In genomic region chr6:39304371-39304874, GRCm38 (mm10) we compare ENCODE assay signal across 10 mouse cellular contexts.
DNase-seq lines count a peak whose midpoint lies in the region; ATAC-seq lines count a peak whose summit lies in the region.
"Had no signal": no experiment of that assay in that cellular context is flagged by ENCODE, and none has a peak within 500 bp of the region (broad histone marks: within the 10 kb centered on the region; RNA-seq: fewer than 3 reads in every experiment).

No protein-coding gene starts in this region.

- H3K27me3 ChIP-seq in limb, embryonic 13.5 days = no peaks in the 10 kb centered on the region

- WGBS in limb, embryonic 13.5 days = 30% methylated on average over 6 of the region's 6 CpGs

- DNase-seq in kidney, adult 9 months = peak; percentile 32
- DNase-seq in kidney, postnatal 14 days = no peak
- peak; percentile 55 for DNase-seq in forelimb bud, embryonic 11.5 days (ENCODE audit: low read depth, low spot score)
- peak; percentile 29 for DNase-seq in retina, embryonic 14.5 days (ENCODE audit: low spot score)
- no peak for DNase-seq in adrenal gland, adult (ENCODE audit: inconsistent age in 2 of 2, low spot score in 1 of 2)
- no peak for DNase-seq in left cerebral cortex, adult 18-20 months (ENCODE audit: low spot score in 2 of 2)
- DNase-seq in heart, postnatal 25 days (ENCODE audit: low spot score) = no peak
- DNase-seq: cerebellum, adult 11-12 months had no signal

- no peak; the same call in 1 of the 2 replicates for ATAC-seq in limb, embryonic 13.5 days (ENCODE audit: low FRiP score, low read depth)

- H3K9ac ChIP-seq in limb, embryonic 13.5 days = no peak overlapping the region
- H3K9ac ChIP-seq: liver, embryonic 14.5 days had no signal

- no peak overlapping the region for H3K4me3 ChIP-seq in limb, embryonic 13.5 days

- H3K27ac ChIP-seq in limb, embryonic 13.5 days = peak overlapping the region; percentile 44; the same call in 1 of the 2 replicates
- H3K27ac ChIP-seq: liver, embryonic 14.5 days had no signal

- H3K4me2 ChIP-seq in limb, embryonic 13.5 days (replicated peaks) = no peak overlapping the region

- H3K4me1 ChIP-seq in limb, embryonic 13.5 days = peaks cover 16% of the 10 kb centered on the region

- intact Hi-C loops in heart, postnatal 25 days (cut with DNase I) = no loop called here

- H3K9me3 ChIP-seq in limb, embryonic 13.5 days = no peaks in the 10 kb centered on the region

- H3K36me3 ChIP-seq in limb, embryonic 13.5 days = peaks cover 4% of the 10 kb centered on the region; the same call in 1 of the 2 replicates

Comparison
In these comparisons a context has a peak if more than half of its experiments do, and no peak if none do; other contexts are left out.
1. DNase-seq: peak in kidney, adult 9 months (single experiment), forelimb bud, embryonic 11.5 days (single experiment) and retina, embryonic 14.5 days (single experiment); none in kidney, postnatal 14 days (single experiment), adrenal gland, adult (0 of 2), left cerebral cortex, adult 18-20 months (0 of 2) and heart, postnatal 25 days (single experiment).